24 mouse cellular contexts compared by ENCODE assay signal in the genomic region with DNA sequence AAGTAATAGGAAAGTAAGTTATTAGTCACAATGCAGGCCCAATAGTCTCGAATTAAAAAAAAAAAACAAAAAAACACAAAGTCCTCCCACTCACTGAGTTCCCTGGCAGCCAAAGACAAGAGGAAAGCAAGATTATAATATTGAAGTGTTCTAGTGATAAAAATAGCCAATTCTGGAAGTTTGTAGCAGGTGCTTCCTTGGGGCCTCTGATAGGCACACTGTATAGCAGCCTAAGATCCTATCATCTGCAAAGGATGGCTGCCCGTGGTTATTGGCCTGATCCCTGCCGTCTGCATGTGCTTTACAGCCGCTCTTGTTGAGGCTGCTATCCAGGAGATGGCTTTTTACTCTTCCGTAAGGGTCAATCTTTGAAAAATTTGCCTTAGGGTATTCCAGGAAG. TPM values are rescaled to one million over a fixed set of nuclear protein-coding genes. Genes with fewer than 3 reads are reported as not detected.
DNase-seq lines count a peak whose midpoint lies in the region; ATAC-seq lines count a peak whose summit lies in the region.
"Had no signal": no experiment of that assay in that cellular context is flagged by ENCODE, and none has a peak within 500 bp of the region (broad histone marks: within the 10 kb centered on the region; RNA-seq: fewer than 3 reads in every experiment).

No protein-coding gene starts in this region.

- no peak overlapping the region for H3K4me2 ChIP-seq in liver, embryonic 11.5 days
- H3K4me2 ChIP-seq in liver, embryonic 13.5 days: no peak overlapping the region
- H3K4me2 ChIP-seq: forebrain, embryonic 13.5 days; heart, embryonic 13.5 days; hindbrain, embryonic 14.5 days had no signal

- no peaks in the 10 kb centered on the region for H3K27me3 ChIP-seq in liver, embryonic 11.5 days (replicated peaks; ENCODE audit: control insufficient read depth, insufficient read depth, low read length)
- no peaks in the 10 kb centered on the region for H3K27me3 ChIP-seq in liver, embryonic 13.5 days
- H3K27me3 ChIP-seq: forebrain, embryonic 13.5 days; heart, embryonic 13.5 days had no signal

- no peak overlapping the region for H3K9ac ChIP-seq in liver, embryonic 11.5 days (ENCODE audit: low read depth, low read length)
- H3K9ac ChIP-seq in liver, embryonic 13.5 days: no peak overlapping the region
- H3K9ac ChIP-seq: forebrain, embryonic 13.5 days; heart, embryonic 13.5 days; hindbrain, embryonic 14.5 days had no signal

- H3K9me3 ChIP-seq in liver, embryonic 11.5 days (ENCODE audit: control insufficient read depth, low read length): no peaks in the 10 kb centered on the region
- H3K9me3 ChIP-seq in liver, embryonic 13.5 days (replicated peaks): no peaks in the 10 kb centered on the region
- H3K9me3 ChIP-seq: forebrain, embryonic 10.5 days; forebrain, embryonic 13.5 days; heart, embryonic 13.5 days had no signal

- peak; percentile 45; the same call in 1 of the 2 replicates for ATAC-seq in liver, embryonic 11.5 days (replicated peaks; ENCODE audit: low FRiP score)
- ATAC-seq in liver, embryonic 13.5 days (ENCODE audit: low read depth): peak; percentile 43; the same call in 1 of the 2 replicates
- ATAC-seq: forebrain, embryonic 13.5 days; forebrain, embryonic 16.5 days; hindbrain, postnatal 0 days; inflammation-experienced regulatory T-cells, adult 6 months had no signal

- no peak overlapping the region for H3K27ac ChIP-seq in liver, embryonic 11.5 days (ENCODE audit: low read depth, low read length)
- no peak overlapping the region for H3K27ac ChIP-seq in liver, embryonic 13.5 days
- H3K27ac ChIP-seq: forebrain, embryonic 10.5 days; forebrain, embryonic 13.5 days; heart, embryonic 13.5 days; hindbrain, embryonic 14.5 days; hindbrain, postnatal 0 days had no signal

- 59% methylated on average over 5 of the region's 5 CpGs for WGBS in liver, embryonic 11.5 days
- WGBS in liver, embryonic 13.5 days (ENCODE audit: insufficient replicate concordance): 13% methylated on average over 5 of the region's 5 CpGs

- no peaks in the 10 kb centered on the region for H3K4me1 ChIP-seq in liver, embryonic 11.5 days (replicated peaks; ENCODE audit: control insufficient read depth, insufficient read depth, low read length)
- peaks cover 7% of the 10 kb centered on the region; the same call in 1 of the 2 replicates for H3K4me1 ChIP-seq in liver, embryonic 13.5 days (replicated peaks)

- H3K36me3 ChIP-seq in liver, embryonic 11.5 days (ENCODE audit: control insufficient read depth, insufficient read depth, low read length): no peaks in the 10 kb centered on the region
- H3K36me3 ChIP-seq in liver, embryonic 13.5 days: no peaks in the 10 kb centered on the region
- H3K36me3 ChIP-seq: heart, embryonic 13.5 days had no signal

- no peak for DNase-seq in liver, embryonic 11.5 days (ENCODE audit: low spot score)
- no peak for DNase-seq in liver
- DNase-seq in 416B (ENCODE audit: low read depth): peak; percentile 68
- DNase-seq in liver, embryonic 13.5 days: no peak
- no peak for DNase-seq in gastrocnemius, postnatal 10 days
- DNase-seq in Muller cell, postnatal 12 days (ENCODE audit: inconsistent ontology term): no peak
- DNase-seq in left cerebral cortex, postnatal 25 days (ENCODE audit: low spot score in 2 of 2): no peak
- DNase-seq: adrenal gland, adult 2 months; adrenal gland, postnatal 14 days; cerebellum, adult 11-12 months; cerebellum, adult 8-10 months; cerebellum, postnatal 10 days; cerebellum, postnatal 36 days; gastrocnemius, postnatal 14 days; heart, adult 18-20 months; heart, postnatal 14 days; heart, postnatal 4 days had no signal

- intact Hi-C loops in left cerebral cortex, postnatal 25 days (cut with DNase I): no loop called here

- H3K4me3 ChIP-seq in liver, embryonic 11.5 days (ENCODE audit: low read depth, low read length): no peak overlapping the region
- H3K4me3 ChIP-seq in liver, embryonic 13.5 days (replicated peaks): no peak overlapping the region
- H3K4me3 ChIP-seq: forebrain, embryonic 10.5 days; forebrain, embryonic 13.5 days; heart, embryonic 13.5 days had no signal

RNA-seq across cellular contexts. Expression of a gene that starts 33.6 kb away (rescaled TPM):
- polyA plus RNA-seq in liver, embryonic 11.5 days (2014; fragmentation: Nextera tagmentation; extraction: Ambion mirVana): 6.8 and 7.8 TPM in 2 replicates
- 2.8 and 3.1 TPM in 2 replicates for polyA plus RNA-seq in liver, embryonic 13.5 days (2015; fragmentation: Nextera tagmentation; extraction: Ambion mirVana)
- total RNA-seq in gastrocnemius, postnatal 10 days (2021): 10 to 100 TPM; 13.1 to 15.7 TPM
- 100 to 1,000 TPM in 1 of 2 experiments, 10 to 100 TPM in 1; 90.0 to 106 TPM for total RNA-seq in left cerebral cortex, postnatal 25 days (2021)

Comparison
In these comparisons a context has a peak if more than half of its experiments do, and no peak if none do; other contexts are left out.
1. RNA of a gene that starts 33.6 kb away (total RNA-seq): 90.0 to 106 TPM in left cerebral cortex, postnatal 25 days; 13.1 to 15.7 TPM in gastrocnemius, postnatal 10 days; every median in the first group is over 4 times any median in the second.